Mouse (Mus musculus) spleen, adult 2 months (tissue): ENCODE measurements at regions not wholly inside any gene's neighbourhood (a gene's known extent, or its start where the extent isn't known, plus 50 kb on each side); places are given as distances from the start of the nearest gene placed in this dataset.
A peak's percentile ranks its signal among the peaks of the same experiment; 100 is the strongest.

Experiments used
- DNase-seq, 2 experiments: peaks; one replicate each; pipeline versions ENCODE4 v3.0.0 to v3.0.0-alpha.2; 2012 to 2021; ENCODE audit warnings: low spot score in 2 of 2, low read depth in 1 of 2
- H3K27ac ChIP-seq: fragments of 200-500 bp; 2 replicates; pipeline ENCODE4 v1.5.1; 2012; ENCODE audit warnings: low read length, inconsistent platforms; ENCODE audit not compliant: insufficient read depth
- H3K27me3 ChIP-seq: fragments of 200-500 bp; 2 replicates; pipeline ENCODE4 v1.6.1; 2012; ENCODE audit warnings: mild to moderate bottlenecking, moderate library complexity, low read length, inconsistent platforms; ENCODE audit not compliant: control insufficient read depth, insufficient read depth
- H3K36me3 ChIP-seq: fragments of 200-500 bp; 2 replicates; pipeline ENCODE4 v1.6.1; 2012; ENCODE audit warnings: mild to moderate bottlenecking, low read length, inconsistent platforms; ENCODE audit not compliant: control insufficient read depth, insufficient read depth
- H3K4me1 ChIP-seq: fragments of 200-500 bp; 2 replicates; pipeline ENCODE4 v1.6.1; 2011; ENCODE audit warnings: inconsistent platforms; ENCODE audit not compliant: control insufficient read depth, insufficient read depth, insufficient read length
- H3K4me3 ChIP-seq: fragments of 200-500 bp; 2 replicates; pipeline ENCODE4 v1.5.1; 2011; ENCODE audit warnings: mild to moderate bottlenecking, inconsistent platforms; ENCODE audit not compliant: insufficient read depth, insufficient read length; ENCODE audit errors: extremely low read depth
- CTCF ChIP-seq: fragments of 200-500 bp; IDR thresholded peaks from 2 replicates; pipeline ENCODE4 v1.5.1; 2011; ENCODE audit warnings: mild to moderate bottlenecking, inconsistent platforms; ENCODE audit not compliant: insufficient read depth, insufficient read length, insufficient replicate concordance; ENCODE audit errors: extremely low read depth
- POLR2A ChIP-seq: fragments of 200-500 bp; IDR thresholded peaks from 2 replicates; pipeline ENCODE4 v1.6.1; 2011; ENCODE audit warnings: low read depth, low read length, inconsistent platforms
- WGBS: fragments of 180-500 bp; shearing (Covaris S2); methylation state at CpG from one replicate; pipeline ENCODE4 v1.1.7; 2018; 5-methylcytosine and 5-hydroxymethylcytosine counted together

GRCm38 (mm10) chr2:173393324-173393592 is 116.9 kb upstream of the Pmepa1 start:
- no peak overlapping the region for H3K27ac ChIP-seq
- H3K4me1 ChIP-seq, result no peaks in the 10 kb centered on the region; the same call in 1 of the 2 replicates
- H3K36me3 ChIP-seq, result no peaks in the 10 kb centered on the region
- TF ChIP-seq CTCF (no peak), POLR2A (no peak)
- whole genome bisulfite sequencing, result 81% methylated on average over 2 of the region's 2 CpGs
- DNase-seq, result no peak
- H3K4me3 ChIP-seq, result no peak overlapping the region
- H3K27me3 ChIP-seq, result no peaks in the 10 kb centered on the region

- Histone ChIP-seq H3K36me3 (no peaks in the 10 kb centered on the region), H3K27me3 (no peaks in the 10 kb centered on the region), H3K27ac (no peak overlapping the region), H3K4me1 (no peaks in the 10 kb centered on the region), H3K4me3 (no peak overlapping the region)
- 70% methylated on average over 6 of the region's 6 CpGs for WGBS
- DNase-seq, result no peak
- TF ChIP-seq POLR2A (no peak), CTCF (no peak)
Measured at GRCm38 (mm10) chr2:173395526-173395925, 119.2 kb upstream of the Pmepa1 start.

- H3K27ac ChIP-seq, result no peak overlapping the region
- H3K4me3 ChIP-seq, result no peak overlapping the region
- no peaks in the 10 kb centered on the region for H3K27me3 ChIP-seq
- WGBS, result 95% methylated on average over 2 of the region's 2 CpGs
- H3K4me1 ChIP-seq, result no peaks in the 10 kb centered on the region; the same call in 1 of the 2 replicates
- DNase-seq, result no peak
- no peaks in the 10 kb centered on the region for H3K36me3 ChIP-seq
- TF ChIP-seq CTCF (no peak), POLR2A (no peak)
Measured at GRCm38 (mm10) chr2:173397846-173398331, 121.6 kb upstream of the Pmepa1 start.

GRCm38 (mm10) chr2:173405629-173406028 is 116.8 kb upstream of the 1700021F07Rik start:
- Histone ChIP-seq H3K27ac (no peak overlapping the region), H3K36me3 (no peaks in the 10 kb centered on the region), H3K4me1 (peaks cover 17% of the 10 kb centered on the region), H3K4me3 (no peak overlapping the region), H3K27me3 (no peaks in the 10 kb centered on the region)
- DNase-seq, result no peak
- TF ChIP-seq CTCF, result no peak
- 78% methylated on average over 12 of the region's 12 CpGs for WGBS

GRCm38 (mm10) chr2:173406344-173407094 is 115.9 kb upstream of the 1700021F07Rik start:
- H3K36me3 ChIP-seq, result no peaks in the 10 kb centered on the region
- H3K4me1 ChIP-seq, result peaks cover 17% of the 10 kb centered on the region
- H3K27ac ChIP-seq, result no peak overlapping the region
- no peak for DNase-seq
- H3K4me3 ChIP-seq, result no peak overlapping the region
- no peaks in the 10 kb centered on the region for H3K27me3 ChIP-seq
- TF ChIP-seq POLR2A (no peak), CTCF (no peak)
- WGBS, result 69% methylated on average over 13 of the region's 13 CpGs

- 91% methylated on average over 3 of the region's 3 CpGs for WGBS
Measured at GRCm38 (mm10) chr2:173407133-173407532, 115.3 kb upstream of the 1700021F07Rik start.

GRCm38 (mm10) chr2:173408681-173409081 is 113.7 kb upstream of the 1700021F07Rik start:
- Histone ChIP-seq H3K27me3 (no peaks in the 10 kb centered on the region), H3K4me3 (no peak overlapping the region), H3K36me3 (no peaks in the 10 kb centered on the region), H3K27ac (peak overlapping the region; percentile 91), H3K4me1 (peaks cover 13% of the 10 kb centered on the region)
- peak in 1 of 2 experiments; percentile 34 for DNase-seq
- WGBS, result 21% methylated on average over 5 of the region's 5 CpGs
- TF ChIP-seq POLR2A (no peak), CTCF (no peak)

More at GRCm38 (mm10) chr2:173407133-173407532, 115.3 kb upstream of the 1700021F07Rik start:
- Histone ChIP-seq H3K27me3 (no peaks in the 10 kb centered on the region), H3K4me3 (no peak overlapping the region), H3K36me3 (no peaks in the 10 kb centered on the region), H3K27ac (no peak overlapping the region), H3K4me1 (peaks cover 17% of the 10 kb centered on the region)
- no peak for TF ChIP-seq POLR2A
- no peak for TF ChIP-seq CTCF
- DNase-seq, result no peak
